Mouse (Mus musculus) E14TG2a.4 (cell line): ENCODE measurements around the gene Creb3l2.

ENCODE experiments used
- CTCF ChIP-seq: conservative IDR thresholded peaks from 2 replicates; pipeline ENCODE4 v1.5.1; 2014; ENCODE audit warnings: low read length
- NANOG ChIP-seq: IDR thresholded peaks from 2 replicates; pipeline ENCODE4 v1.6.1; 2014; ENCODE audit warnings: borderline replicate concordance, low read length, mixed read lengths
- POU5F1 ChIP-seq: IDR thresholded peaks from 2 replicates; pipeline ENCODE4 v1.6.1; 2014; ENCODE audit warnings: low read length, borderline replicate concordance

DNA sequence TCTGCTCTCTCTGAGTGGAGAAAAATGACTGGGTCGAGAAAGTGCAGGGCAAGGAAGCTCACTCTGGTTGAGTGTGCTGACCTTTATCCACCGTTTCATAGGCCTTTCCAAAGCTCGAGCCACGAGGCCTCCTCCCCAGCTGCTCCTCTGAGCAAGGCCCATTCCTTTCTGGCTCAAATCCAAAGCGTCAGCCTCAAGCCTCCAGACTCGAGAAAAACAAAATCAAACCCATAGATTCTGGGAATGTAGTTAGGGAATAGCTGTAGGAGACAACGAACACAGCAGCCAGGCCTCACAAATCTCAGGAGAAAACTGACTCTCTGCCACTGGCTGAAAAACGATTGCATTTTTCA is 115.4 kb downstream of the Creb3l2 start:
- no peak for TF ChIP-seq CTCF
- TF ChIP-seq NANOG: no peak
- no peak for TF ChIP-seq POU5F1
